ENCODE assay signal across 8 mouse cellular contexts in genomic region chr6:49215748-49216585, GRCm38 (mm10). TPM values are rescaled to one million over a fixed set of nuclear protein-coding genes. Genes with fewer than 3 reads are reported as not detected.
A peak's percentile ranks its signal among the peaks of the same experiment; 100 is the strongest.
DNase-seq lines count a peak whose midpoint lies in the region; ATAC-seq and TF ChIP-seq lines count a peak whose summit lies in the region.

No protein-coding gene starts in this region.

- no peak for TF ChIP-seq CTCF in ES-Bruce4 (IDR thresholded peaks at IDR 0.05; ENCODE audit: low read depth, low read length)

- H3K4me1 ChIP-seq in heart, embryonic 12.5 days (replicated peaks): peaks cover 22% of the 10 kb centered on the region
- no peaks in the 10 kb centered on the region for H3K4me1 ChIP-seq in ES-Bruce4 (ENCODE audit: control insufficient read depth, insufficient read depth, low read length)
- peaks cover 27% of the 10 kb centered on the region for H3K4me1 ChIP-seq in heart, embryonic 15.5 days (replicated peaks)
- H3K4me1 ChIP-seq in liver, embryonic 16.5 days (ENCODE audit: control insufficient read depth, low read depth, low read length): peaks cover 27% of the 10 kb centered on the region

- no peaks in the 10 kb centered on the region for H3K27me3 ChIP-seq in heart, embryonic 12.5 days (replicated peaks)
- H3K27me3 ChIP-seq in ES-Bruce4 (ENCODE audit: control insufficient read depth, insufficient read depth, low read length, poor library complexity, severe bottlenecking): peaks cover 3% of the 10 kb centered on the region; the same call in 1 of the 2 replicates
- H3K27me3 ChIP-seq in heart, embryonic 15.5 days: no peaks in the 10 kb centered on the region
- no peaks in the 10 kb centered on the region for H3K27me3 ChIP-seq in liver, embryonic 16.5 days (ENCODE audit: control insufficient read depth, insufficient read depth, low read depth, low read length)

- peak; percentile 9 for ATAC-seq in heart, embryonic 12.5 days (ENCODE audit: insufficient number of reproducible peaks, low FRiP score)
- peak; percentile 0; the same call in 1 of the 2 replicates for ATAC-seq in heart, embryonic 15.5 days (replicated peaks; ENCODE audit: insufficient number of reproducible peaks, insufficient read depth, low FRiP score, low read depth)
- ATAC-seq in liver, embryonic 16.5 days (ENCODE audit: low read depth): no peak

- no peak for TF ChIP-seq EP300 in ES-Bruce4 (IDR thresholded peaks at IDR 0.05; ENCODE audit: insufficient read depth, low read depth, low read length)

- 0 out of 2 replicates have a peak, but pooled peaks cover 2% of the 10 kb centered on the region for H3K36me3 ChIP-seq in heart, embryonic 12.5 days
- no peaks in the 10 kb centered on the region for H3K36me3 ChIP-seq in ES-Bruce4 (ENCODE audit: control insufficient read depth, insufficient read depth, low read length, poor library complexity, severe bottlenecking)
- no peaks in the 10 kb centered on the region for H3K36me3 ChIP-seq in heart, embryonic 15.5 days
- H3K36me3 ChIP-seq in liver, embryonic 16.5 days (ENCODE audit: control insufficient read depth, insufficient read depth): no peaks in the 10 kb centered on the region

- no peak for TF ChIP-seq POLR2A in ES-Bruce4 (IDR thresholded peaks at IDR 0.05; ENCODE audit: insufficient read depth, low read length)

- peak overlapping the region; percentile 87 for H3K4me2 ChIP-seq in heart, embryonic 12.5 days
- peak overlapping the region; percentile 92 for H3K4me2 ChIP-seq in heart, embryonic 15.5 days
- peak overlapping the region; percentile 97 for H3K4me2 ChIP-seq in liver, embryonic 16.5 days (ENCODE audit: low read depth, low read length)

- H3K4me3 ChIP-seq in heart, embryonic 12.5 days: peak overlapping the region; percentile 73
- H3K4me3 ChIP-seq in ES-Bruce4 (ENCODE audit: low read depth, low read length): peak overlapping the region; percentile 68
- peak overlapping the region; percentile 84 for H3K4me3 ChIP-seq in heart, embryonic 15.5 days
- H3K4me3 ChIP-seq in liver, embryonic 16.5 days (ENCODE audit: low read depth, low read length): peak overlapping the region; percentile 71

- DNase-seq in heart, postnatal 4 days: no peak
- no peak for DNase-seq in cerebellum, adult 11 months
- no peak for DNase-seq in left cerebral cortex, postnatal 25 days (ENCODE audit: low spot score in 2 of 2)
- DNase-seq in frontal cortex, postnatal 14 days (ENCODE audit: low spot score in 2 of 2): no peak

- 1% methylated on average over 14 of the region's 14 CpGs for WGBS in heart, embryonic 12.5 days
- WGBS in heart, embryonic 15.5 days: 3% methylated on average over 14 of the region's 14 CpGs
- under 1% methylated on average over 14 of the region's 14 CpGs for WGBS in liver, embryonic 16.5 days (ENCODE audit: insufficient replicate concordance)

- H3K9me3 ChIP-seq in heart, embryonic 12.5 days (replicated peaks): no peaks in the 10 kb centered on the region
- no peaks in the 10 kb centered on the region; the same call in 1 of the 2 replicates for H3K9me3 ChIP-seq in ES-Bruce4 (replicated peaks; ENCODE audit: control insufficient read depth, insufficient read depth, low read length, poor library complexity, severe bottlenecking)
- H3K9me3 ChIP-seq in heart, embryonic 15.5 days (replicated peaks): no peaks in the 10 kb centered on the region
- no peaks in the 10 kb centered on the region for H3K9me3 ChIP-seq in liver, embryonic 16.5 days (replicated peaks; ENCODE audit: control insufficient read depth, low read length)

- H3K27ac ChIP-seq in heart, embryonic 12.5 days (ENCODE audit: poor library complexity, severe bottlenecking): peak overlapping the region; percentile 100
- H3K27ac ChIP-seq in ES-Bruce4 (ENCODE audit: insufficient read depth, low read length): peak overlapping the region; percentile 81
- H3K27ac ChIP-seq in heart, embryonic 15.5 days: peak overlapping the region; percentile 97
- peak overlapping the region; percentile 97 for H3K27ac ChIP-seq in liver, embryonic 16.5 days (ENCODE audit: low read length)

- H3K9ac ChIP-seq in heart, embryonic 12.5 days: peak overlapping the region; percentile 91
- peak overlapping the region; percentile 99 for H3K9ac ChIP-seq in ES-Bruce4 (ENCODE audit: low read depth, poor library complexity, severe bottlenecking)
- peak overlapping the region; percentile 89 for H3K9ac ChIP-seq in heart, embryonic 15.5 days
- H3K9ac ChIP-seq in liver, embryonic 16.5 days (ENCODE audit: low read depth, low read length): peak overlapping the region; percentile 76

- intact Hi-C loops in left cerebral cortex, postnatal 25 days (cut with DNase I): no loop called here

RNA-seq across cellular contexts. Expression of gene Igf2bp3, which starts 1.2 kb away (rescaled TPM):
- polyA plus RNA-seq in heart, embryonic 12.5 days (2016; fragmentation: Nextera tagmentation; extraction: Ambion mirVana): 68.6 and 69.2 TPM in 2 replicates
- total RNA-seq in heart, postnatal 4 days (2021): 10 to 100 TPM; 17.2 to 18.5 TPM
- 78.2 and 85.8 TPM in 2 replicates for polyA plus RNA-seq in ES-Bruce4 (2011; ENCODE audit: insufficient read depth, insufficient read length, low read depth, missing spikeins)
- 33.0 and 33.4 TPM in 2 replicates for polyA plus RNA-seq in heart, embryonic 15.5 days (2015; fragmentation: Nextera tagmentation; extraction: Ambion mirVana)
- 16.4 and 17.9 TPM in 2 replicates for polyA plus RNA-seq in liver, embryonic 16.5 days (2015; fragmentation: Nextera tagmentation; extraction: Ambion mirVana)
- total RNA-seq in left cerebral cortex, postnatal 25 days (2021): under 1 TPM in 1 of 2 experiments, not detected in 1; 0.16 TPM

RNA-seq across cellular contexts. Expression of gene Tra2a, which starts 47.9 kb away (rescaled TPM):
- 72.2 and 72.5 TPM in 2 replicates for polyA plus RNA-seq in heart, embryonic 12.5 days (2016; fragmentation: Nextera tagmentation; extraction: Ambion mirVana)
- 10 to 100 TPM; 41.3 to 49.4 TPM for total RNA-seq in heart, postnatal 4 days (2021)
- polyA plus RNA-seq in ES-Bruce4 (2011; ENCODE audit: insufficient read depth, insufficient read length, low read depth, missing spikeins): 312 and 328 TPM in 2 replicates
- polyA plus RNA-seq in heart, embryonic 15.5 days (2015; fragmentation: Nextera tagmentation; extraction: Ambion mirVana): 55.5 and 59.6 TPM in 2 replicates
- polyA plus RNA-seq in liver, embryonic 16.5 days (2015; fragmentation: Nextera tagmentation; extraction: Ambion mirVana): 38.0 and 42.4 TPM in 2 replicates
- total RNA-seq in left cerebral cortex, postnatal 25 days (2021): 10 to 100 TPM; 74.1 to 80.5 TPM
